Mouse (Mus musculus) kidney, postnatal 0 days (tissue): ENCODE results near the gene Enthd1. TPM values are rescaled to one million over a fixed set of nuclear protein-coding genes. Genes with fewer than 3 reads are reported as not detected.

Experiments
- ATAC-seq: fragments of 200-750 bp; cut with Nextera tagmentation; replicated peaks from 2 replicates; pipeline ENCODE4 v1.8.0; 2017; ENCODE audit warnings: low read depth, moderate number of reproducible peaks, moderate TSS enrichment, moderate library complexity; ENCODE audit not compliant: low FRiP score
- DNase-seq: peaks from one replicate; pipeline ENCODE4 v3.0.0-alpha.2; 2016; ENCODE audit warnings: low spot score
- H3K27ac ChIP-seq: fragments of 300-500 bp; sonication (generic); 2 replicates; pipeline ENCODE4 v1.5.1; 2014; ENCODE audit warnings: mild to moderate bottlenecking
- H3K27me3 ChIP-seq: fragments of 300-500 bp; sonication (generic); 2 replicates; pipeline ENCODE4 v1.6.1; 2014; ENCODE audit warnings: low read length, mixed read lengths; ENCODE audit not compliant: insufficient read depth
- H3K36me3 ChIP-seq: fragments of 300-500 bp; sonication (generic); 2 replicates; pipeline ENCODE4 v1.6.1; 2014; ENCODE audit warnings: low read length, mixed read lengths; ENCODE audit not compliant: insufficient read depth
- H3K4me1 ChIP-seq: fragments of 300-500 bp; sonication (generic); replicated peaks from 2 replicates; pipeline ENCODE4 v1.6.1; 2014; ENCODE audit warnings: antibody characterized with exemption, low read length, mixed read lengths; ENCODE audit not compliant: insufficient read depth
- H3K4me2 ChIP-seq: fragments of 300-500 bp; sonication (generic); 2 replicates; pipeline ENCODE4 v1.6.1; 2014; ENCODE audit warnings: mild to moderate bottlenecking, low read length, moderate library complexity, mixed read lengths
- H3K4me3 ChIP-seq: fragments of 300-500 bp; sonication (generic); replicated peaks from 2 replicates; pipeline ENCODE4 v1.5.1; 2014; ENCODE audit warnings: low read depth, low read length
- H3K9ac ChIP-seq: fragments of 300-500 bp; sonication (generic); 2 replicates; pipeline ENCODE4 v1.6.1; 2014; ENCODE audit warnings: low read depth, low read length
- H3K9me3 ChIP-seq: fragments of 300-500 bp; sonication (generic); replicated peaks from 2 replicates; pipeline ENCODE4 v1.6.1; 2016; ENCODE audit warnings: low read length, inconsistent platforms, mixed read lengths
- CTCF ChIP-seq: IDR thresholded peaks from 2 replicates; pipeline ENCODE4 v1.5.1; 2016; ENCODE audit warnings: antibody characterized with exemption, low read depth, mild to moderate bottlenecking, moderate library complexity
- WGBS: fragments of 180-500 bp; shearing (Covaris S2); extraction: QIAGEN DNeasy Blood & Tissue Kit; methylation state at CpG from one replicate; pipeline ENCODE4 v1.1.7; 2014; 5-methylcytosine and 5-hydroxymethylcytosine counted together
- polyA plus RNA-seq: library from polyadenylated mRNA; unstranded; fragments of >200 nt; fragmentation: Nextera tagmentation; extraction: Ambion mirVana; gene quantifications from 2 replicates; pipeline ENCODE4 v1.2.1, GENCODE M21; 2015

Enthd1 gene
- polyA plus RNA-seq, 1 experiment from 2014 or later: not detected

GRCm38 (mm10) chr15:80532281-80533072 is 32.5 kb downstream of the Enthd1 start:
- no peak for ATAC-seq
- H3K27ac ChIP-seq: no peak overlapping the region
- no peaks in the 10 kb centered on the region for H3K27me3 ChIP-seq
- 80% methylated on average over 8 of the region's 8 CpGs for WGBS
- no peak overlapping the region for H3K9ac ChIP-seq
- no peaks in the 10 kb centered on the region for H3K36me3 ChIP-seq
- no peak overlapping the region for H3K4me3 ChIP-seq
- H3K9me3 ChIP-seq: no peaks in the 10 kb centered on the region
- H3K4me1 ChIP-seq: no peaks in the 10 kb centered on the region
- DNase-seq: no peak
- no peak overlapping the region for H3K4me2 ChIP-seq
- no peak for TF ChIP-seq CTCF

DNA sequence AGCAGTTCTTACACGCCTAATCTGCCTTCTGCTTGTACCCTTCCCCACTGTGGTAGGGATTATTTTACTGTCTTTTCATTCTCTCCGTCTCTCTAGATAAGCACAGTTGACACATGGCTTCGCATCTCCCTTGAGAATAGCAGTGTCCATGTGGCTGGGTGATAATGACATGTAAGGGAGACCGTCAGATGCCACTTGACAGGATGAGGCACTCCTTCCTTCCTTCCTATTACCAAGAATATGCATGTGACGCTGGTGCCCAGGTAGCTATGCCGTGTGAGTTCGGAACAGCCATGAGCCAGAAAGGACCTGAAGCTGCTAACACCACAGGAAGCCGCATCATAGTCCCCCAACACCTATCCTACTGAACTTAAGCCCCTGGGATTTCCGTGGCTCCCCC is 33.9 kb downstream of the Enthd1 start:
- no peaks in the 10 kb centered on the region for H3K4me1 ChIP-seq
- no peaks in the 10 kb centered on the region for H3K27me3 ChIP-seq
- no peaks in the 10 kb centered on the region for H3K36me3 ChIP-seq
- ATAC-seq (no peak), DNase-seq (no peak)
- WGBS: 74% methylated on average over 9 of the region's 9 CpGs
- no peak for TF ChIP-seq CTCF
- H3K27ac ChIP-seq: no peak overlapping the region
- H3K4me2 ChIP-seq: no peak overlapping the region
- H3K9ac ChIP-seq: no peak overlapping the region
- no peaks in the 10 kb centered on the region for H3K9me3 ChIP-seq
- no peak overlapping the region for H3K4me3 ChIP-seq

DNA sequence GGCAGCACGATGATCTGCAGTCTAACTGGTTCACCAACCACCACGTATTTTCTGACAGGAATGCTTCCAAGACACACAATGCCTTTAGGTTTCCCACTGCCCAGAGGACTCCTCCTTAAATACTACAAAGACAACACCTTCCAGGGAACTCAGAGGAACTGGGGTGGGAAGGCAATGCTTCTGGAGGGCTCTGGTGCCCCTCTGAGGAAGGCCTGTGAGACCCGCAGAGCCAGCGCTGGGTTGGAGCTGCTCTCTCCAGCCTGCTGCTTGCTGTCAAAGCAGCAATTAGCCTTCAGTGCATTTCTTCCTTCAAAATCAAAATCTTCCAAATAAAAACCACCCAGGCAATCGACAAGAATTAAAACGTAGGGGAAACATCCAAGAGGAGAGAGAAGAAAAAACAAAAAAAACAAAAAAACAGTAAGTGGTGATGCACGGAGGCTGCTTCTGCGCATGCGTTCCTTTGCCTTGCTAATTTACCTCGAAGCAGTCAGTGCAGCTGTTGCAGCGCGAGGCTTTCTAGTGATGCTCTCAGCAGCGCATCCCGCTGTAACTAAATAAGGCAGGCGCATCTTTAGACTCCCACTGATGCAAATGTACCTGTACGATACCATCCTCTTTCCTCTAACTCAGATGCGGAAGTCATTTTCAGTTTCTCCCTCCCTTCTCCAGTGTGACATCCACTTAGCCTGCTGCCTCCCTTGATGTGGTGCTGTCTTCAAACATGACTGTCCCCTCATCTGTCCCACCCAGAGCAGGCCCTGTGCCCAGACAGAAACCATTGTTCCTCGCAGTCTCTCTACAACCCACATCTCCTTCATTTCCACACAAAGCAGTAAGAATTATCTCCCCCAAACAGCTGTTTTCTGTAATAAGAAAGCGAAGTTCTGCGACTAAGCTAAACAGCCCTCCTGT is 34.7 kb downstream of the Enthd1 start:
- H3K36me3 ChIP-seq: no peaks in the 10 kb centered on the region
- H3K4me1 ChIP-seq: no peaks in the 10 kb centered on the region
- no peak overlapping the region for H3K9ac ChIP-seq
- 45% methylated on average over 20 of the region's 20 CpGs for WGBS
- H3K9me3 ChIP-seq: no peaks in the 10 kb centered on the region
- no peak for ATAC-seq
- no peak overlapping the region for H3K4me3 ChIP-seq
- DNase-seq: peak; percentile 20
- H3K4me2 ChIP-seq: no peak overlapping the region
- no peaks in the 10 kb centered on the region for H3K27me3 ChIP-seq
- no peak overlapping the region for H3K27ac ChIP-seq
- no peak for TF ChIP-seq CTCF

GRCm38 (mm10) chr15:80521661-80522388 is 43.1 kb downstream of the Enthd1 start:
- H3K27ac ChIP-seq: no peak overlapping the region
- no peak overlapping the region for H3K4me3 ChIP-seq
- no peaks in the 10 kb centered on the region; the same call in 1 of the 2 replicates for H3K4me1 ChIP-seq
- ATAC-seq (no peak), DNase-seq (peak; percentile 51)
- no peaks in the 10 kb centered on the region for H3K27me3 ChIP-seq
- H3K36me3 ChIP-seq: no peaks in the 10 kb centered on the region
- TF ChIP-seq CTCF: no peak
- WGBS: 31% methylated on average over 10 of the region's 10 CpGs
- no peak overlapping the region for H3K4me2 ChIP-seq
- H3K9me3 ChIP-seq: no peaks in the 10 kb centered on the region
- no peak overlapping the region for H3K9ac ChIP-seq

DNA sequence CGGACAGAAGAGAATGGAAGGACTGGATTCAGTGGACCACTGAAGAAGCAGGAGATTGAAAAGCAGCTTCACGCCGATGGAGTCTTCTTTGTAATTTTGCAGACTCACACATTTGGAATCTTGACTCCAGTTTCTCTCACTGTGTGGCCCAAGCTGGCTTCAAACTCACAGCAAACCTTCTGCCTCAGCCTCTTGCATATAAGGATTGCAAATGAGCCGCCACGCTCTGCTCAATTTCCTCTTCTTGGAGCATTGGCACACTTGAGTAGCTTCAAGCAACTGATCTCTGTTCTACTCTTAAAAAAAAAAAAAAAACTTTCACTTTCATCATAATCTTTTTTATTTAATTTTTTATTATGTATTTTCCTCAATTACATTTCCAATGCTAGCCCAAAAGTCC is 45.0 kb downstream of the Enthd1 start:
- 81% methylated on average over 5 of the region's 5 CpGs for WGBS
- ATAC-seq: no peak

More for the DNA sequence above, 45.0 kb downstream of the Enthd1 start:
- no peaks in the 10 kb centered on the region for H3K36me3 ChIP-seq
- no peaks in the 10 kb centered on the region; the same call in 1 of the 2 replicates for H3K4me1 ChIP-seq
- TF ChIP-seq CTCF: no peak
- H3K9ac ChIP-seq: no peak overlapping the region
- H3K9me3 ChIP-seq: no peaks in the 10 kb centered on the region
- H3K4me2 ChIP-seq: no peak overlapping the region
- H3K27me3 ChIP-seq: no peaks in the 10 kb centered on the region
- no peak overlapping the region for H3K27ac ChIP-seq
- no peak for DNase-seq
- no peak overlapping the region for H3K4me3 ChIP-seq
